Mouse (Mus musculus) megakaryocyte, embryonic 14.5 days (primary cell): Measurements from ENCODE around the gene Bex3.

Experiments used
- FLI1 ChIP-seq: IDR thresholded peaks from 2 replicates; pipeline ENCODE4 v1.6.1; 2012; ENCODE audit warnings: low read length, inconsistent platforms, mixed read lengths
- GATA1 ChIP-seq: IDR thresholded peaks from 3 replicates; pipeline ENCODE4 v1.6.1; 2012; ENCODE audit warnings: mixed read lengths, low read length, inconsistent platforms, borderline replicate concordance

GRCm38 (mm10) chrX:136243181-136243580, 26.9 kb upstream of the Bex3 start:
- TF ChIP-seq GATA1 = no peak
- no peak for TF ChIP-seq FLI1
